Mouse (Mus musculus) T-helper 2 cell (primary cell): ENCODE measurements around the gene Ly6g6c.

Source experiments
- in situ Hi-C: fragments of 300-600 bp; cut with MboI, MseI; formaldehyde crosslinking; loops from one replicate; pipeline ENCODE4 v1.15.1; 2025; ENCODE audit warnings: high pct_unique_total_duplicates

The Ly6g6c gene

GRCm38 (mm10) chr17:35031272-35031671 lies 33.9 kb upstream of the Ly6g6c start:
- in situ Hi-C loops, result loop anchor here (5.0 kb wide), 1 partner anchor 71 kb away; no protein-coding TSS in a partner anchor

- in situ Hi-C loops, result loop anchor here (5.0 kb wide), 1 partner anchor 70 kb away; no protein-coding TSS in a partner anchor
These were observed 33.3 kb upstream of the Ly6g6c start for GRCm38 (mm10) chr17:35031880-35032279.

GRCm38 (mm10) chr17:35032323-35032870 lies 32.8 kb upstream of the Ly6g6c start:
- in situ Hi-C loops, result loop anchor here (5.0 kb wide), 1 partner anchor 70 kb away; no protein-coding TSS in a partner anchor

GRCm38 (mm10) chr17:35033703-35034102 lies 31.5 kb upstream of the Ly6g6c start:
- in situ Hi-C loops, result loop anchor here (5.0 kb wide), 1 partner anchor 69 kb away; no protein-coding TSS in a partner anchor

- in situ Hi-C loops, result loop anchor here (5.0 kb wide), 1 partner anchor 67 kb away; no protein-coding TSS in a partner anchor
These were observed 30.3 kb upstream of the Ly6g6c start for GRCm38 (mm10) chr17:35034896-35035295.

- in situ Hi-C loops, result no loop called here
These were observed 25.9 kb upstream of the Ly6g6c start for GRCm38 (mm10) chr17:35039121-35039873.

- in situ Hi-C loops, result no loop called here
These were observed 21.4 kb upstream of the Ly6g6c start for GRCm38 (mm10) chr17:35043794-35044193.

- in situ Hi-C loops, result no loop called here
These were observed 20.0 kb upstream of the Ly6g6c start for GRCm38 (mm10) chr17:35044904-35045806.

- in situ Hi-C loops, result no loop called here
These were observed 19.1 kb upstream of the Ly6g6c start for GRCm38 (mm10) chr17:35045807-35046680.

GRCm38 (mm10) chr17:35046681-35047455 lies 18.3 kb upstream of the Ly6g6c start, which contains the start of gene Msh5:
Gene Msh5, minus strand, starts transcription at chr17:35046745.
- in situ Hi-C loops, result no loop called here

GRCm38 (mm10) chr17:35047688-35048087 lies 17.5 kb upstream of the Ly6g6c start:
- in situ Hi-C loops, result no loop called here

- in situ Hi-C loops, result no loop called here
These were observed 16.8 kb upstream of the Ly6g6c start for GRCm38 (mm10) chr17:35048149-35048931.

- in situ Hi-C loops, result no loop called here
These were observed 16.2 kb upstream of the Ly6g6c start for GRCm38 (mm10) chr17:35048932-35049440.

- in situ Hi-C loops, result no loop called here
These were observed 15.6 kb upstream of the Ly6g6c start, which contains the start of gene Clic1 for GRCm38 (mm10) chr17:35049561-35050016. Gene Clic1, plus strand, starts transcription at chr17:35049966.

- in situ Hi-C loops, result no loop called here
These were observed 14.9 kb upstream of the Ly6g6c start for GRCm38 (mm10) chr17:35050126-35050750.

GRCm38 (mm10) chr17:35051156-35052086 lies 13.8 kb upstream of the Ly6g6c start:
- in situ Hi-C loops, result no loop called here

GRCm38 (mm10) chr17:35052271-35052798 lies 12.9 kb upstream of the Ly6g6c start:
- in situ Hi-C loops, result no loop called here
